Mouse (Mus musculus): Measurements from ENCODE around the gene Trmt112. TPM values are rescaled to one million over a fixed set of nuclear protein-coding genes. Genes with fewer than 3 reads are reported as not detected.

Gene Trmt112
- polyA plus RNA-seq, 1 experiment from 2014 or later, result 116 TPM

DNA sequence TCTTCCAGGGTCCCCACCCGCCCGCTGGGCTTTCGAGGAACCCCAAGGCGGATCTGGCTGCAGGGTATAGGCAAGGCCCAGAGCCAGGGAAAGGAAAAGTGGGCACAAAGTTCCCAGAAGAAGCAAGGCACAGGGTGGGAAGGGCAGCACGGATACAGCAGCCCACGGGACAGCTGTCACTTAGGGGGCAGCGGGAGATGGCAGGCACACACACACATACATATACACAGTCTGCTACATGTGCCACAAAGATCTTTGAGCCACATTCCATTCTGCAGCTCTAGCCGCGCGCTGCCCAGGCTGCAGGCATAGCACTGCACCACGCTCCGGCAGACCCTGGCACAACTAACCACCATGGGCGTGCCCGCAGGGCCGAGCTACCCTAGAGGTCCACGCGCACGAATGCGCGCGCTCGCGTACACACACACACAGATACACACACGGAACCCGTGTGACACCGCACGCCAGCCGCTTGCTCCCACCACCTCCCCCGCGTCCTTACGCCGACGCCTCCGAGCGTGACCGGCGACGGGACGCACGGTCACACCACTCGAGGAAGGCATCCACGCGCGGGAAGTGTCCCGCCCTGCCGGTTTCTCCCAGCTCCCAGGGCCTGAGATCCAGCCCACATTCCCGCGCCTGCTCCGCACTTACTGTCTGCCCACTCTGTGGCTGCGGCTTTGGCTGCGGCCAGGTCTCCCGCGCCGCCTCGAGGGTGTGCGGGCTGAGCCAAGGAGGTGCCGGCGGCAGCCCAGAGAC, 24.1 kb downstream of the Trmt112 start:
- H3K27ac ChIP-seq (replicated peaks), result no peak overlapping the region
- H3K9me3 ChIP-seq, result no peaks in the 10 kb centered on the region
- no peaks in the 10 kb centered on the region for H3K36me3 ChIP-seq
- H3K27me3 ChIP-seq, result peaks cover 72% of the 10 kb centered on the region
- peak; percentile 57 for ATAC-seq (replicated peaks)
- H3K4me3 ChIP-seq, result peak overlapping the region; percentile 45
- WGBS, result 3% methylated on average over 56 of the region's 58 CpGs
- H3K4me1 ChIP-seq, result peaks cover 21% of the 10 kb centered on the region
- H3K4me2 ChIP-seq (replicated peaks), result peak overlapping the region; percentile 68
- peak overlapping the region; percentile 52 for H3K9ac ChIP-seq (replicated peaks)

DNA sequence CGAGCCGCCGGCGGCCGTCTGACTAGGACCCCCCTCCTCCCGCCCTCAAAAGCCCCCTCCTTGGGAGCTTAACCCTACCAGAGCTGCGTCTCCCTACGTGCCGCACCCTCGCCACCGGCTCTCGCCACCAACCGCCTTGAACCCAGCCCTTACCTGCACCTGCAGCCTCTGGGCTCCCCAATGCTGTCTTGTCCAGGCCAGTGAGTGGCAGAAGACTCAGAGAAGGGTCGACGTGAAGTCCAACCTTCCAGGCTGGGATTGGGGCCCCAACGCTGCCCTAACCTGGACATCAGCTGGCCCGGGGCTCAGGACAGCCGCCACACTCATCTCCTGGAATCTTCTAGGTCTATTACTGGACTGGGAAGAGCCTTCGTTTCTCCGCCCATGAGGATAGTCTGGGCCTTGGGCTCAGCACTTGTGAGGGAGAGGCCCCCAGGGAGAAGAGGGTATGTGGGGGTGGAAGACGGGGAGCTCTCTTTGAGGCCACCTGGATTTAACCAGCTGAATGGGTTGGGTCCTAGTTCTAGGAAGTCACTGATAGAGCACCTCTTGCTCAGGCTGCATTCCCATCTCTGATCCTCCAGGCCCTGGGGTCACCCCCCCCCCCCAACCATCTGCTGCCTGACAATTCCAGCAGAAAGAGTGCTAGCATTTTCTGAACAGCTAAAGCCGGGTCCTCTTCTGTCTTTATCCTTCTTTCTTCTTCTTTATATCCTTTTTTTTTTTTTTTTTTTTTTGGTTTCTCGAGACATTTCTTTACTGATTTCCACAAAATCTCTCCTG, 24.9 kb downstream of the Trmt112 start, which contains the start of gene Kcnk4:
Kcnk4 (minus strand) TSS at position 321 of the 783 bp plus-strand sequence.
- peaks cover 64% of the 10 kb centered on the region for H3K27me3 ChIP-seq
- no peak for ATAC-seq (replicated peaks)

DNA sequence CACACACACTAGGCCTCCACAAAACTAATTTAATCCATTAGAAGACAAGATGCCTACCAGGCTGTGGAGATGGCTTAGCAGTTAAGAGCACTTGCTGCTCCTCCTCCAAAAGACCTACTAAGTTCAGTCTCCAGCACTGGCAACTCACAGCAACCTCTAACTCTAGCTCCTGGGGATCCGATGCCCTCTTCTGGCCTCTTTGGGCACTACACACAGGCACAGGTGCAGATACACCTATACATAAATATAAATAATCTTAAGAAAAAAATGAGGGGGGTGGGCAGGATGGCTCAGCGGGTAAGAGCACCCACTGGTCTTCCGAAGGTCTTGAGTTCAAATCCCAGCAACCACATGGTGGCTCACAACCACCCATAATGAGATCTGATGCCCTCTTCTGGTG, 26.8 kb downstream of the Trmt112 start:
- no peaks in the 10 kb centered on the region for H3K9me3 ChIP-seq
- no peak overlapping the region for H3K4me2 ChIP-seq (replicated peaks)
- H3K9ac ChIP-seq (replicated peaks), result no peak overlapping the region
- ATAC-seq (replicated peaks), result no peak
- H3K4me1 ChIP-seq, result peaks cover 46% of the 10 kb centered on the region
- H3K4me3 ChIP-seq, result no peak overlapping the region
- no peak overlapping the region for H3K27ac ChIP-seq (replicated peaks)
- peaks cover 51% of the 10 kb centered on the region for H3K27me3 ChIP-seq
- 24% methylated on average over 3 of the region's 3 CpGs for WGBS
- no peaks in the 10 kb centered on the region for H3K36me3 ChIP-seq

More for the DNA sequence above, 24.9 kb downstream of the Trmt112 start, which contains the start of gene Kcnk4:
- WGBS, result 8% methylated on average over 22 of the region's 23 CpGs
- Histone ChIP-seq H3K9me3 (no peaks in the 10 kb centered on the region), H3K36me3 (no peaks in the 10 kb centered on the region), H3K4me1 (peaks cover 28% of the 10 kb centered on the region), H3K4me3 (peak within 1 kb of the TSS; percentile 45), H3K27ac (replicated peaks) (no peak within 1 kb of the TSS), H3K9ac (replicated peaks) (peak within 1 kb of the TSS; percentile 52), H3K4me2 (replicated peaks) (peak within 1 kb of the TSS; percentile 68)

DNA sequence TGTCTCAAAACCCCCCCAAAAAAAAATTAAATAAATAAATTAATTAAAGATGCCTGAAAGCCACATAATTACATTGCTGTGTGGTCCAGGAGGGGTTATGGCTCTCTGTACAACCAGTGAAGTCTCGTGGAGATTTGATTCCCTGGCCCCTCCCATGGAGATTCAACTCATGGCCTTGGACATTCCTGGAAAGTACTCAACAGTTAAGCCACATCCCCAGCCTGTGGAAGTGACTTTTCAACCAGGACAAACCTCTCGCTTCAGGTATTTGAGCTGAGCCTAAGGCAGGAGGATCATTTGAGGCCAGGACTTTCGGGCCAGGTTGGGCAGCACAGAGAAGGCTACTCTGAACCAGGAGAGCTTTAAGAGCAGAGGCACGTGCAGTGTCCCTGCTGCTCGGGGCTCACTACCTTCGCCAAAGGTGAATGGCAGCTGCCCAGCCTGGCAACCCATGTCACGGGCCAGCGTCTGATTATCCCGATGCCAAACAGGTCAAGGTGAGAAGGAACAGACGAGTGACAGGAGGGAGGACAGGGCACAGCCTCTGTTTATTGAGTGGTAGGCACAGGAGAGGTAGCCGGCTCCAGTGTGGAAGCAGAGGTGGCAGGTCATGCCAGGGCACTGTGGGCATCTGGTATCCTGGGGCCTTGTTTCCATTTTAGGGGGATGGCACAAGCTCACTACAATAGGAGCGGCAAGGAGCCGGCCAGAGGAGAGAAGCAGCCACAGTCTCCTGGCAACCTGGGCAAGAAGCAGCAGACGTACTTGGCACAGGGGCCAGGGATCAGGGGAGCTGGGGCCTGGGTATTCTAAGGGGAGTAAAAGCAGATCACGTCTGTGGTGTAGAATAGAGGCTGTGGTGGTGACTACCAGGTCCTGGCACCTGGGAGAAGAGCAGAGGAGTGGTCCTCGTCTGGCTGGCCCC, 28.3 kb downstream of the Trmt112 start:
- peaks cover 50% of the 10 kb centered on the region for H3K4me1 ChIP-seq
- ATAC-seq (replicated peaks), result no peak
- H3K27ac ChIP-seq (replicated peaks), result no peak overlapping the region
- H3K9me3 ChIP-seq, result no peaks in the 10 kb centered on the region
- WGBS, result 79% methylated on average over 16 of the region's 16 CpGs
- H3K36me3 ChIP-seq, result no peaks in the 10 kb centered on the region
- no peak overlapping the region for H3K4me3 ChIP-seq
- no peak overlapping the region for H3K4me2 ChIP-seq (replicated peaks)
- peaks cover 36% of the 10 kb centered on the region for H3K27me3 ChIP-seq
- no peak overlapping the region for H3K9ac ChIP-seq (replicated peaks)

DNA sequence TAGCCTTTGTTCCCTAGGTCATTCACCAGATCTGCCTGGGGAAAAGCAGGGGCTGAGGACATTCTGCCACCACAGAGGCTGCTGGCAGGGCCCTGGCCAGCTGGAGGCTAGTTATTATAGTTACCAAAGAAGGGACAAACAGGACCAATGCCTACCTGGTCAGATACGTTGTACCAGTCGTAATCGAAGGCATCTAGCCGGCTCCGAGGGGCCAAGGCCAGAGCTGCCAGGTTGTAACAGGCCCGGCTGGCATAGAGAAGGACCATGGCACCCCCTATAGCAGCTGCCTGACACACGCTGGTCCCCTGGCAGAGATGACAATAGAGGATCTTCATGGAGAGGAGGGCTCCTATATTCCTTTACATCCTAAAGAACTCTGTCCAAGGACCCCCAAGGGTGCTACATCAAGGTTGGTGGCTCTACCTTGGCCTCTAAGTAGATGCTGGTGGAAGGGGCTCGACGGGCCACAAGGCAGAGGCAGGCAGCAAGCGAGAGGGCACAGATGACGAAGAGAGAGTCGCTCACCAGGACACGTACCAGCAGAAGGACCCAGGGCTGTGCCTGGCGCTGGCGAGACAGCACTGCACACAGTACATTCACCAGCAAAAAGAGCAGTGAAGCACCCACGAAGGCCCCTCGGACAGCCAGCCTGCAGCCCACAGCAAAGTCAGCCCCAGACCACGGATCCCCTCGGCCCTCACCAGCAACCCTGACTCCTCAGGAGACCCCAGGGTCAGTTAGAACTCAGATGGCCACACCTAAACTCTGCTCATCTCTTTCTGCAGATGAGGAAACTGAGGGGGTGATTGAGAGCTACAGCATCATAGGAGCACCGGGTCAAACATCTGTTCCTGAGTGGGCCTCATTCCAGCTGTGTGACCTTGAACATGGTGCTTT, 29.9 kb downstream of the Trmt112 start:
- peak overlapping the region; percentile 77; the same call in 1 of the 2 replicates for H3K4me3 ChIP-seq
- H3K4me1 ChIP-seq, result peaks cover 43% of the 10 kb centered on the region
- no peak for ATAC-seq (replicated peaks)
- no peak overlapping the region for H3K9ac ChIP-seq (replicated peaks)
- H3K4me2 ChIP-seq (replicated peaks), result peak overlapping the region; percentile 93; the same call in 1 of the 2 replicates
- H3K27me3 ChIP-seq, result peaks cover 21% of the 10 kb centered on the region
- H3K27ac ChIP-seq (replicated peaks), result no peak overlapping the region
- 88% methylated on average over 20 of the region's 20 CpGs for WGBS
- H3K9me3 ChIP-seq, result no peaks in the 10 kb centered on the region
- H3K36me3 ChIP-seq, result no peaks in the 10 kb centered on the region

DNA sequence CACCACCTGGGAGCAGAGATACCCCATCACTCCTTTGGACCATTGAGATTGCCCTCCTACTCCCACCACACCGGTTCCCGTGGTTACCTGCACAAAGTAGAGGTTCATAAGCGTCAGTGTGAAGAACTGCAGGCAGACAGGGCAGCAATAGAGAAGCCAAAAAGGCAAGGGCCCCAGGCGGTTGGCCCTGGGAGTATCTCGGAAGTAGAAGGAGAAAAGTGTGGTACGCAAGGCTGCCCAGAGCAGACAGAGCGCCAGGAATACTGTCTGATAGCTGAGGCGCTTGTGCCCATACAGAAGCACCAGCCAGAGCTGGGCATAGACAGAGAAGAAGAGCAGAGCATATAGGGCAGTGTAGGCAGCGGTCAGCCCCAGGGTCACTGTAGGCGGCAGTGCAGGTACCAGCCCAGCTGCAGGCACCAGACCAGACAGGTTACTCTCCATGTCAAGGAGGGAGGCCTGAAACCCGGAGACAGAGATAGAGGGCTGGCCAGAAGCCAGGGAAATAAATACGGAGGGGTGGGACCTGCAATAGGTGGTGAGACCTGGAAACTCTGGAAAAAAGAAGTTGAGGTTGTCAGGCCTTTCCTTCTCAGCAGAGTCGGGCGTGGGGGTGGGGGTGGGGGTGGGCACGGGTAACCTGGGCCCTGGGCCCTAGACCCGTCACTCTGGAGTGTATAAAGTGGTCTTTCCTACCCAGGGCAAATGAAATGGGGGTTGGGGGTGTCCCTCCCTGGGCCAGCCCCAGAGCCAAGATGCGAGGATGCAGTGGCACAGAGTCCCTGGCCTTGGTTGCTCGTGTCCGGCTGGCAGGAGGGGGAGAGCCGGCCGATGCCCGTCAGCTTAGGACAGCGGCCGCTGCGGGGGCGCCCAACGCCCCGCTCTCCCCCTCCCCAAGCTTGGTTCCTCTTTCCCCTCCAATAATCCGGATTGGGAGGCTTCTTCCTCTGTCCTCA, 31.2 kb downstream of the Trmt112 start:
- peaks cover 42% of the 10 kb centered on the region for H3K4me1 ChIP-seq

DNA sequence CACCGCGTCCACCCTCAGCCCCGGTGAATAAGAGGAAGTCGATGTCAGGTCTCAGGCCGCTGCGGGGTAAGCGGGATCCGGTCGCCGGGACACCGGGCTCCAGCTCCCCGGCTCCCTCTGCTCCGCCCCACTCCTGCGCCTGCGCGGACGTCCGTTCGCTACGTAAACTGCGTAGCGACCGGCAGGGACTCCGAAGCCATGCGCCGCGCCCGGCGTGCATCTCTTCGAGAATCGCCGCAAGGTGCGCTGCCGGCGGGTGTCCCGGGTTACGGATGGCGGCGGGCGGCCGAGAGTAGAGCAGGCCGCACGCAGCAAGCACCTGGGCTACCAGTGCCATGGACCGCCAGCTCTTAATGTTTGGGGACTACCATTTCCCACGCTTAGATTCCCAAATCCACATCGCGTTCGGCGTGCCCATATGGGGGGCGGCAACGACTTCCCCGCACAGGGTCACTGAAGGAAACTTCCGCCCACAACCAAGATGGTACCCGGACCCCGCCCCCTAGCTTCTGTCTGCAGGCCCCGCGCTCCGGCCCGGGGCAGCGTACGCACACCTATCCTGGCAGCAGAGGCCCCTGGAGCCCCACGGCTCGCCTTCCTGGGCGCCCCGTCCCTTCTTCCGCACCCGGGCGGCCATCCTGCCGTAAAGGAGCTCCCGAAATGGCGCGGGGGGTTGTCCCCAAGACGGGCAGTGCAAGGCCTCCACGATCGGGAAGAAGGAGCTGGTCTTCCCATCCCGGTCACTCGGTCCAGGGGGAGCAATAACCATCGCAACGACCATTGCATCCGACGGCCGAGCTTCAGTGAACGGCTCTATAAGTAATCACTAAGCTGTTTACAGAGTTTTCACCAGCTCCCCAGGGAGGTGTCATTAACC, 32.1 kb downstream of the Trmt112 start, which contains the start of gene Bad:
Bad (plus strand) TSS at position 490 of the 877 bp plus-strand sequence.
- peak; percentile 86 for ATAC-seq (replicated peaks)
- peak within 1 kb of the TSS; percentile 90 for H3K9ac ChIP-seq (replicated peaks)
- peaks cover 42% of the 10 kb centered on the region for H3K4me1 ChIP-seq
- H3K27me3 ChIP-seq, result no peaks in the 10 kb centered on the region
- no peaks in the 10 kb centered on the region for H3K9me3 ChIP-seq
- under 1% methylated on average over 83 of the region's 83 CpGs for WGBS
- peak within 1 kb of the TSS; percentile 91 for H3K27ac ChIP-seq (replicated peaks)
- H3K4me2 ChIP-seq (replicated peaks), result peak within 1 kb of the TSS; percentile 93
- 0 out of 2 replicates have a peak, but pooled peaks cover 4% of the 10 kb centered on the region for H3K36me3 ChIP-seq
- peak within 1 kb of the TSS; percentile 77 for H3K4me3 ChIP-seq

More for the DNA sequence above, 31.2 kb downstream of the Trmt112 start:
- 22% methylated on average over 28 of the region's 29 CpGs for WGBS
- peak; percentile 34 for ATAC-seq (replicated peaks)
- Histone ChIP-seq H3K9me3 (no peaks in the 10 kb centered on the region), H3K9ac (replicated peaks) (peak overlapping the region; percentile 90), H3K27ac (replicated peaks) (peak overlapping the region; percentile 91), H3K4me3 (peak overlapping the region; percentile 77), H3K36me3 (0 out of 2 replicates have a peak, but pooled peaks cover 3% of the 10 kb centered on the region), H3K27me3 (peaks cover 7% of the 10 kb centered on the region), H3K4me2 (replicated peaks) (peak overlapping the region; percentile 93)

DNA sequence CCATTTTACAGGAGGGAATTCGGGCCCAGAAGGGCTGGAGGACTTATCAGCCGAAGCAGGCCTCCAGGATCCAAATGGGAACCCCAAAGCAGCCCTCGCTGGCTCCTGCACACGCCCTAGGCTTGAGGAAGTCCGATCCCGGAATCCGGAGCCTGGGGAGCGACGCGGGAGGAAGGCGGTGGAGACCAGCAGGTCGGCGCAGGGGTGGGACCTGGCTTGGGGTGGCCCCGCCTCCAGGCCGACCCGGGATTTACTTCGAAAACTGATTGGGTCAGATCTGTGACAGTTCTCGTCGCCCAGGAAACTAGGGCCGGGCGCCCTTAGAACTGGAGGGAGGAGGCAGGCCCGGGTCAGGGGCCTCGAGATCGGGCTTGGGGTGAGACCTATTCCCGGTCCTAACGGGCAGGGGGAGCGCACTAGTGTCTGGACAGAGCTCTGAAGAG, 32.8 kb downstream of the Trmt112 start, which contains the start of gene Gpr137:
Gpr137 (minus strand) TSS at position 232 of the 443 bp plus-strand sequence.
- Histone ChIP-seq H3K4me3 (peak within 1 kb of the TSS; percentile 77), H3K4me1 (peaks cover 42% of the 10 kb centered on the region), H3K36me3 (peaks cover 6% of the 10 kb centered on the region; the same call in 1 of the 2 replicates), H3K27me3 (no peaks in the 10 kb centered on the region), H3K9ac (replicated peaks) (peak within 1 kb of the TSS; percentile 90), H3K4me2 (replicated peaks) (peak within 1 kb of the TSS; percentile 93), H3K9me3 (no peaks in the 10 kb centered on the region), H3K27ac (replicated peaks) (peak within 1 kb of the TSS; percentile 91)
- WGBS, result under 1% methylated on average over 27 of the region's 27 CpGs
- peak; percentile 82 for ATAC-seq (replicated peaks)

DNA sequence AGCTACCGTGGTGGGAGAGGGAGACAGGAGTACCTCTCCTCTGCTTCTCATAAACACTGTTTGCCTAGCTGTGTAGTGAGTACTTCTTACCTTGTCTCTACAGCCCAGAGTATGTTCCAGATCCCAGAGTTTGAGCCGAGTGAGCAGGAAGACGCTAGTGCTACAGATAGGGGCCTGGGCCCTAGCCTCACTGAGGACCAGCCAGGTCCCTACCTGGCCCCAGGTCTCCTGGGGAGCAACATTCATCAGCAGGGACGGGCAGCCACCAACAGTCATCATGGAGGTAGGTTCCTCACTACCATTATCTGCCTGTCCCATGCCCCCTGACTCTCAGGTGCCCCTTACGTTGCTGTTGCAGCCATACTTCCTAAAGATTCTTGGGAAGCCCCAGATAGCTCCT, 33.3 kb downstream of the Trmt112 start:
- Histone ChIP-seq H3K27ac (replicated peaks) (peak overlapping the region; percentile 91), H3K4me1 (peaks cover 42% of the 10 kb centered on the region), H3K4me2 (replicated peaks) (peak overlapping the region; percentile 93), H3K9me3 (no peaks in the 10 kb centered on the region), H3K27me3 (no peaks in the 10 kb centered on the region), H3K4me3 (peak overlapping the region; percentile 77), H3K36me3 (peaks cover 6% of the 10 kb centered on the region; the same call in 1 of the 2 replicates), H3K9ac (replicated peaks) (peak overlapping the region; percentile 90)
- WGBS, result 24% methylated on average over 5 of the region's 5 CpGs
- no peak for ATAC-seq (replicated peaks)
